Mouse (Mus musculus) CH12.LX (cell line): ENCODE measurements around the gene Bpifa6. TPM values are rescaled to one million over a fixed set of nuclear protein-coding genes. Genes with fewer than 3 reads are reported as not detected.

Source experiments
- DNase-seq: peaks from one replicate; pipeline ENCODE4 v3.0.0-alpha.2; 2013; ENCODE audit errors: extremely low read depth
- H3K27ac ChIP-seq: 2 replicates; pipeline ENCODE4 v1.5.1; 2012; ENCODE audit warnings: low read depth, mild to moderate bottlenecking, control low read depth, moderate library complexity; ENCODE audit not compliant: insufficient read depth
- H3K27me3 ChIP-seq: replicated peaks from 2 replicates; pipeline ENCODE3; 2012; ENCODE audit warnings: inconsistent platforms
- H3K36me3 ChIP-seq, 2 experiments: replicated peaks in 1 of 2; 2 replicates each; pipeline versions ENCODE3 to v1.6.1; 2012; ENCODE audit warnings: inconsistent platforms in 1 of 2, low read length in 1 of 2, mild to moderate bottlenecking in 1 of 2, mixed read lengths in 1 of 2, moderate library complexity in 1 of 2; ENCODE audit not compliant: control insufficient read depth in 1 of 2, insufficient read depth in 1 of 2
- H3K4me1 ChIP-seq, 2 experiments: 2 replicates each; pipeline ENCODE4 v1.6.1; 2012; ENCODE audit warnings: inconsistent platforms in 1 of 2, moderate library complexity in 1 of 2; ENCODE audit not compliant: insufficient read depth in 2 of 2, control insufficient read depth in 1 of 2
- H3K4me2 ChIP-seq: 2 replicates; pipeline ENCODE4 v1.6.1; 2012; ENCODE audit warnings: low read depth, mild to moderate bottlenecking, control low read depth; ENCODE audit not compliant: poor library complexity, insufficient read depth, severe bottlenecking
- H3K4me3 ChIP-seq, 3 experiments: fragments of 150-350 bp in 1 of 3; sonication (generic) in 1 of 3; replicated peaks in 1 of 3; 2 replicates each; pipeline versions ENCODE3 to v1.5.1; 2011 to 2012; ENCODE audit warnings: low read depth in 2 of 3, low read length in 2 of 3, mild to moderate bottlenecking in 2 of 3, moderate library complexity in 2 of 3, control low read depth in 1 of 3, improper control_type of control experiment in 1 of 3, inconsistent platforms in 1 of 3, mixed read lengths in 1 of 3; ENCODE audit not compliant: poor library complexity in 1 of 3
- H3K79me2 ChIP-seq: replicated peaks from 2 replicates; pipeline ENCODE4 v1.6.1; 2012; ENCODE audit warnings: mild to moderate bottlenecking, moderate library complexity; ENCODE audit not compliant: control insufficient read depth, poor library complexity, insufficient read depth, severe bottlenecking; ENCODE audit errors: extremely low read depth
- H3K9ac ChIP-seq: 2 replicates; pipeline ENCODE4 v1.6.1; 2012; ENCODE audit warnings: low read depth, mild to moderate bottlenecking, control low read depth, moderate library complexity; ENCODE audit not compliant: insufficient read depth
- H3K9me3 ChIP-seq: replicated peaks from 2 replicates; pipeline ENCODE3; 2012; ENCODE audit warnings: low read length, inconsistent platforms, mixed read lengths
- CHD1 ChIP-seq: IDR thresholded peaks from 2 replicates; pipeline ENCODE4 v1.6.1; 2012; ENCODE audit warnings: low read depth, low read length, improper control_type of control experiment, inconsistent platforms
- CTCF ChIP-seq, 2 experiments: IDR thresholded peaks in 1 of 2; conservative IDR thresholded peaks in 1 of 2; 2 replicates each; pipeline ENCODE4 v1.5.1; 2011 to 2012; ENCODE audit warnings: low read depth in 2 of 2, low read length in 2 of 2, improper control_type of control experiment in 1 of 2, inconsistent platforms in 1 of 2, mild to moderate bottlenecking in 1 of 2, moderate library complexity in 1 of 2
- E2F4 ChIP-seq: IDR thresholded peaks from 2 replicates; pipeline ENCODE4 v1.6.1; 2011; ENCODE audit warnings: low read depth, low read length, improper control_type of control experiment; ENCODE audit not compliant: insufficient replicate concordance
- EP300 ChIP-seq: IDR thresholded peaks from 2 replicates; pipeline ENCODE4 v1.6.1; 2011; ENCODE audit warnings: low read length, improper control_type of control experiment
- GABPA ChIP-seq: IDR thresholded peaks from 2 replicates; pipeline ENCODE4 v1.6.1; 2012; ENCODE audit warnings: low read depth, low read length, improper control_type of control experiment, inconsistent platforms; ENCODE audit not compliant: insufficient replicate concordance
- HCFC1 ChIP-seq: IDR thresholded peaks from 2 replicates; pipeline ENCODE4 v1.6.1; 2012; ENCODE audit warnings: low read depth, mild to moderate bottlenecking, inconsistent platforms, low read length, improper control_type of control experiment
- IRF4 ChIP-seq: IDR thresholded peaks from 2 replicates; pipeline ENCODE4 v1.6.1; 2014; ENCODE audit warnings: low read depth, mild to moderate bottlenecking, inconsistent platforms, low read length, improper control_type of control experiment
- JUND ChIP-seq: conservative IDR thresholded peaks from 2 replicates; pipeline ENCODE4 v1.6.1; 2011; ENCODE audit warnings: low read depth, low read length, improper control_type of control experiment
- MAFK ChIP-seq: IDR thresholded peaks from 2 replicates; pipeline ENCODE4 v1.6.1; 2011; ENCODE audit warnings: low read length, improper control_type of control experiment; ENCODE audit not compliant: insufficient replicate concordance
- MYC ChIP-seq: IDR thresholded peaks from 2 replicates; pipeline ENCODE4 v1.6.1; 2011; ENCODE audit warnings: low read depth, mild to moderate bottlenecking, improper control_type of control experiment, low read length
- NELFE ChIP-seq: IDR thresholded peaks from 2 replicates; pipeline ENCODE4 v1.6.1; 2011; ENCODE audit warnings: low read depth, low read length, improper control_type of control experiment
- NRF1 ChIP-seq: IDR thresholded peaks from 2 replicates; pipeline ENCODE4 v1.6.1; 2014; ENCODE audit warnings: low read depth, mild to moderate bottlenecking, inconsistent platforms, low read length, improper control_type of control experiment, moderate library complexity
- PAX5 ChIP-seq: IDR thresholded peaks from 2 replicates; pipeline ENCODE4 v1.6.1; 2012; ENCODE audit warnings: low read length, inconsistent platforms, mixed read lengths
- POLR2AphosphoS2 ChIP-seq: IDR thresholded peaks from 2 replicates; pipeline ENCODE4 v1.6.1; 2011; ENCODE audit warnings: low read depth, low read length, improper control_type of control experiment
- TCF12 ChIP-seq: IDR thresholded peaks from 2 replicates; pipeline ENCODE4 v1.6.1; 2014; ENCODE audit warnings: low read depth, mild to moderate bottlenecking, inconsistent platforms, low read length, improper control_type of control experiment
- UBTF ChIP-seq: IDR thresholded peaks from 2 replicates; pipeline ENCODE4 v1.6.1; 2012; ENCODE audit warnings: low read depth, mild to moderate bottlenecking, inconsistent platforms, low read length, improper control_type of control experiment, moderate library complexity
- USF1 ChIP-seq: IDR thresholded peaks from 2 replicates; pipeline ENCODE4 v1.6.1; 2014; ENCODE audit warnings: low read depth, mild to moderate bottlenecking, inconsistent platforms, low read length, improper control_type of control experiment
- USF2 ChIP-seq: conservative IDR thresholded peaks from 2 replicates; pipeline ENCODE4 v1.6.1; 2011; ENCODE audit warnings: low read depth, low read length, improper control_type of control experiment
- ZC3H11A ChIP-seq: IDR thresholded peaks from 2 replicates; pipeline ENCODE4 v1.6.1; 2012; ENCODE audit warnings: low read depth, mild to moderate bottlenecking, inconsistent platforms, low read length, improper control_type of control experiment
- ZMIZ1 ChIP-seq: IDR thresholded peaks from 2 replicates; pipeline ENCODE4 v1.6.1; 2012; ENCODE audit warnings: low read depth, mild to moderate bottlenecking, inconsistent platforms, low read length, improper control_type of control experiment
- ZNF384 ChIP-seq: IDR thresholded peaks from 2 replicates; pipeline ENCODE4 v1.6.1; 2012; ENCODE audit warnings: low read depth, low read length, improper control_type of control experiment, inconsistent platforms
- dilution Hi-C: fragments of 300-500 bp; cut with MboI; formaldehyde crosslinking; loops from 2 replicates; pipeline ENCODE4 v1.14.3; 2020; ENCODE audit warnings: low sequenced_read_pairs; ENCODE audit not compliant: extremely low pct_unique_long_range_greater_than_20kb, extremely low pct_ligation_motif_present
- in situ Hi-C: fragments of 300-500 bp; cut with MboI; formaldehyde crosslinking; loops from 3 replicates; pipeline ENCODE4 v1.14.3; 2019; ENCODE audit warnings: low sequenced_read_pairs, low pct_ligation_motif_present, low pct_unique_long_range_greater_than_20kb, mixed read lengths
- polyA plus RNA-seq: library from polyadenylated mRNA; unstranded; fragments of >175 nt; gene quantifications from 2 replicates; pipeline ENCODE4 v1.2.1, GENCODE M21; 2012; ENCODE audit warnings: low read depth; ENCODE audit not compliant: insufficient read length
- total RNA-seq, 2 experiments: library from RNA; depleted of rRNA; stranded (reverse); fragments of 300-350 nt in 1 of 2; fragments of >200 nt in 1 of 2; gene quantifications; 2 replicates each; pipeline ENCODE4 v1.2.3; 2012 to 2014

The Bpifa6 gene
- total and polyA plus RNA-seq, 3 experiments, result not detected

- H3K4me1 ChIP-seq, result no peaks in the 10 kb centered on the region
- H3K4me2 ChIP-seq, result no peak overlapping the region
- in situ Hi-C loops, result no loop called here
- peaks cover 95% of the 10 kb centered on the region for H3K27me3 ChIP-seq
- H3K79me2 ChIP-seq, result no peaks in the 10 kb centered on the region
- dilution Hi-C loops, result no loop called here
- TF ChIP-seq ZMIZ1 (no peak), ZC3H11A (no peak), E2F4 (no peak), NELFE (no peak), IRF4 (no peak), USF2 (no peak)
- TF ChIP-seq, all 38 proteins: peak for 0
- no peak overlapping the region for H3K9ac ChIP-seq
- H3K9me3 ChIP-seq, result no peaks in the 10 kb centered on the region
- no peak overlapping the region for H3K27ac ChIP-seq
- no peaks in the 10 kb centered on the region for H3K36me3 ChIP-seq
- no peak for DNase-seq
- H3K4me3 ChIP-seq, result no peak overlapping the region
These were observed 29.7 kb downstream of the Bpifa6 start for GRCm38 (mm10) chr2:154004456-154004855.

DNA sequence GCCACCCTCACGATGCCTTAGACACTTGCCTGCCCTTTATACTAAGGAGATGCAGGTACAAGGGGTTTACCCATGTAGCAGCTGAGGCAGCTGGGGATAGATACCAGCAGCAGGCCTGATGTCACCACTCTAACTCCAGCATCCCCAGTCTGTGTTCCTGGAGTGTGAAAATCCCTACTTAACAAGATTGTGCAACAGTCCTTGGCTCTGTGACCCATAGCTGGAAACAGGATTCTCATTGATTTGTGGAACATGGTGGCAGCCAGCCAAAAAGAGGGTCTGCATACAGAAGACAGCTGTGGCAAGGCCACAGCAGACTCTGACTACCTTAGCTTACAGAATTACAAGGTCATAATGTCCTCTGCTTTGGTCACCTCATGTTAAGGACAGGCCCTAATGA, 30.3 kb downstream of the Bpifa6 start:
- in situ Hi-C loops, result no loop called here

DNA sequence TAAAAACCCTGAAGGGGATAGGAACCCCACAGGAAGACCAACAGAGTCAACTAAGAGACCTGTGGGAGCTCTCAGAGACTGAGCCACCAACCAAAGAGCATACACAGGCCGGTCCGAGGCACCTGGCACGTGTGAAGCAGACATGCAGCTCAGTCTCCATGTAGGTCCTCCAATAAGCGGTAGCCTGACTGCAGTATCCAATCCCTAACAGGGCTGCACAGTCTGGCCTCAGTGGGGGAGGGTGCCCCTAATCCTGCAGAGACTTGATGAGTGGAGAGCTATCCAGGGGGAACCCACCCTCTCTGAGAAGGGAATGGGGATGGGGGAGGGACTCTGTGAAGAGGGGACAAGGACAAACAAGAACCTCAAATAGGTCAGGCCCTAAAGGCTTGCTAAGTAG, 31.0 kb downstream of the Bpifa6 start:
- in situ Hi-C loops, result no loop called here
- Histone ChIP-seq H3K4me1 (no peaks in the 10 kb centered on the region), H3K4me3 (no peak overlapping the region), H3K4me2 (no peak overlapping the region), H3K27ac (no peak overlapping the region), H3K9ac (no peak overlapping the region), H3K27me3 (peaks cover 95% of the 10 kb centered on the region)
- DNase-seq, result no peak
- TF ChIP-seq MYC (no peak), POLR2AphosphoS2 (no peak), NRF1 (no peak), ZMIZ1 (no peak), CTCF (conservative IDR thresholded peaks at IDR 0.05 in 1 of 2, IDR thresholded peaks at IDR 0.05 in 1 of 2; ENCODE audit: low read depth in 2 of 2, low read length in 2 of 2) (no peak), CHD1 (no peak), MAFK (no peak), USF1 (no peak)
- TF ChIP-seq, all 38 proteins: peak for 0
- no peaks in the 10 kb centered on the region for H3K79me2 ChIP-seq
- H3K9me3 ChIP-seq, result no peaks in the 10 kb centered on the region
- dilution Hi-C loops, result no loop called here
- no peaks in the 10 kb centered on the region for H3K36me3 ChIP-seq

More for the DNA sequence above, 30.3 kb downstream of the Bpifa6 start:
- TF ChIP-seq ZMIZ1, result no peak
- no peak for TF ChIP-seq JUND
- no peak for TF ChIP-seq UBTF
- no peak for TF ChIP-seq GABPA
- TF ChIP-seq USF2, result no peak
- no peak for TF ChIP-seq HCFC1
- TF ChIP-seq NRF1, result no peak
- TF ChIP-seq NELFE, result no peak
- TF ChIP-seq USF1, result no peak
- no peak for TF ChIP-seq EP300
- no peak for TF ChIP-seq PAX5
- TF ChIP-seq ZNF384, result no peak
- no peak for TF ChIP-seq TCF12
- TF ChIP-seq MYC, result no peak
- Histone ChIP-seq H3K9ac (no peak overlapping the region), H3K79me2 (no peaks in the 10 kb centered on the region), H3K27me3 (peaks cover 95% of the 10 kb centered on the region), H3K36me3 (no peaks in the 10 kb centered on the region), H3K9me3 (no peaks in the 10 kb centered on the region), H3K4me1 (no peaks in the 10 kb centered on the region), H3K4me3 (no peak overlapping the region), H3K4me2 (no peak overlapping the region), H3K27ac (no peak overlapping the region)
- dilution Hi-C loops, result no loop called here
- no peak for DNase-seq
